Mouse (Mus musculus): ENCODE data around the gene Kdm4a. TPM values are rescaled to one million over a fixed set of nuclear protein-coding genes. Genes with fewer than 3 reads are reported as not detected.

The Kdm4a gene
- total RNA-seq, 2 experiments from 2014 or later = 34.4 to 35.7 TPM

DNA sequence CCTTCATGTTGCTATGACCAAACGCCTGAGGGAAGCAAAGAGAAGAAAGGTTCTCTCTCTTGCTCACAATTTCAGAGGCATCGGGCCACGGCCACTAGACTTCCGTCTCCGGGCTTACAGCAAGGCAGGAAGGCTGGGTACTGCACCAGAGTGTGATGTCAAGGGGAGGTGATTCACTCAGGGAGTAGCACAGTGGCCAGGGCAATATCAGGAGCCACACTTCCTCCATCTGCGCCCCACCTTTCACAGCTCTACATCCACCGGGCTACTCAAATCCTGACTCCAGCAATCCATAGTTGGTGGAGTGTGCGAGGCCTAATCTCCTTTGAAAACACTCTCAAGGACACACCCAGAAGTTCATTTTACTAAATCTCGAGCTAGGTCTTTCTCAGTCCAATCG lies 62.3 kb downstream of the Kdm4a start:
- DNase-seq (ENCODE audit: low spot score in 2 of 2) = no peak

DNA sequence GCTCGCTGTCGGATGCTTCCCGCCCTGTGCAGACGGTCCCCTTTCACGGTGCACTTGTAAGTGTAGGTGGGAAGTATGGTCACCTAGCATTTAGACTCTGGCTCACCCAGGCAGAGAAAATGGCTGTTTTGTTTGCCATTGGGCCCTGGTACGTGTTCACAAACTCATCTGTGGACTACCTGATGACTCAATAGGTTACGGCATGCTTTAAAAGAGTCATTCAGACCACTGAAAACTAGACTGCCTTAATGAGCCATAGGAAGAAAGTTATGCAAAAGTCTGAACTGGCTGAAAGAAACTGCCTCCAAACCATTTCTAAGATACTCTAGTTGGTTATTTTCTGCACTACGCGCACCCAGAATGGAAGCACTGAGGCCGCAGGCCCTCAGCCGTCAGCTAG lies 63.7 kb downstream of the Kdm4a start:
- DNase-seq (ENCODE audit: low spot score in 2 of 2) = no peak

DNA sequence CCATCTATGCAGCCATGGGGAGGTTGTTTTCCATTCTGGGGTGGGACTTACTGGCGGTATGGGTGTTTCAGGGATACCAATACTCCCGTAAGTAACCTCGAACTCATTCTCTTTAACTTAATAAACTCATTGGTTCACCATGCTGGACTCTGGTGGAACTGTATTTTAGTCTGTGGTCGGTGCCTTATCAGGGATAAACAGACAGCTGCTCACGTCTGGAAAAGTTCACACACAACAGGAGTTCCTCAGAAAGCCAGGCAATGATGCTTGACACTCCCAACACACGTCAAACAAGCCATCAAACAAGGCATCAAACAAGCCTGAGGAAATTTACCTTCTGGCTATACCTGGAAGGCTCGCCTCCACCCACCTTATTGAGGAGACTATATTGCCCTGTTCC lies 64.7 kb downstream of the Kdm4a start:
- DNase-seq (ENCODE audit: low spot score in 2 of 2) = no peak

DNA sequence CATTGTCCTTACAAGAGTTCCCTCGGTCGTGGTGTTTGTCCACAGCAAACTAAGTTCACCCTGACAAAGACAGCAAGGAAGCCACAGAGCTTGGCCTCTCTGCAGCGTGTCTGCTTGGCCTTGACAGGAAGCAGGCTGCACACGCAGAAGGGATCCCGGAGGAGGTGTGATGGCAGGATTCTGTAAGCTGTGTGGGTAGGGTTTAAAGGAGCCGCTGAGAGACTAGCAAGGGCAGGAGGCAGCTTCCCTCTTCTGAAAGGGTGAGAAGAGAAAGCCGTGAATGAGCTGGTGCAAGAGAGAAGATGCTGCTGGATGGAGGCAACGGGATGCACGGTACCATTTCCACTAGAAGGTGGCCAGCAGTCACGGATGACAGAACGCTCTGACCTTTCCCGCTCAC lies 67.2 kb downstream of the Kdm4a start:
- no peak for DNase-seq (ENCODE audit: low spot score in 2 of 2)

DNA sequence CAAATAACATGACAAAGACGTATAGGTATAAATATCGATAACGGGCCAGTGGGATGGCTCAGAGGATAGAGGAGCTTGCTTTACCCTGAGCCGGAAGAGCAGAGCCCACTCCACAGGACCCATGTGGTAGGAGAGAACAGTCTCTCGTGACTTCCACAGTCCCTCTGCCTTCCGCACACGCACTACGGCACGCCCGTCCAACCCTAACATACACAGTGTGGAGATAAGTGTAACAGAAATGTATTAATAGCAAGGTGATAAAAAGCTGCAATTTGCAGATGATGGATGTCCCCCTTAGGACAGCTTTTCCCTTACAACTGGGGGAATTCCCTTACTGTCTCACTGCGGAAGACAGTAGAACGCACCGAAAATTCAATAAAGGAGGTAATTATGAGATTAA lies 70.2 kb downstream of the Kdm4a start:
- no peak for DNase-seq (ENCODE audit: low spot score in 2 of 2)

DNA sequence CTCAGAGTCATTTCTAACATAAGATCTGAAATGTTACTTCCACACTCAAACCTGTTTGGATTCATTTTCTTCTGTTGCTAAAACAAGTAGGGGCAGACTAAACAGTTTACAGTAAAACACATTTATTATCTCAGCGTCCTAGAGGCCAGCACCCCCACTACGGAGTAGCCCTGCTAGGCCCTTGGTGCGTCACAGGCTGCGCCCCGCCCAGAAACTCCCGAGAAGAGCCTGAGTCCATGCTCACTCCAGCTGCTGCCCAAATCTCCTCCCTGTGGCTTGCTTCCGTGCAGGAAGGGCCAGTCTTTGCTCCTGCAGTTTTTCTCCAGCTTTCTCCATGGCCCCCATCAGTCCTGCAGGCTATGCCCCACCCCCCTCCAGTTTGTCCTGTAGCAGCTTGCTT lies 71.1 kb downstream of the Kdm4a start:
- DNase-seq (ENCODE audit: low spot score in 2 of 2) = peak in 1 of 2 experiments; percentile 17

DNA sequence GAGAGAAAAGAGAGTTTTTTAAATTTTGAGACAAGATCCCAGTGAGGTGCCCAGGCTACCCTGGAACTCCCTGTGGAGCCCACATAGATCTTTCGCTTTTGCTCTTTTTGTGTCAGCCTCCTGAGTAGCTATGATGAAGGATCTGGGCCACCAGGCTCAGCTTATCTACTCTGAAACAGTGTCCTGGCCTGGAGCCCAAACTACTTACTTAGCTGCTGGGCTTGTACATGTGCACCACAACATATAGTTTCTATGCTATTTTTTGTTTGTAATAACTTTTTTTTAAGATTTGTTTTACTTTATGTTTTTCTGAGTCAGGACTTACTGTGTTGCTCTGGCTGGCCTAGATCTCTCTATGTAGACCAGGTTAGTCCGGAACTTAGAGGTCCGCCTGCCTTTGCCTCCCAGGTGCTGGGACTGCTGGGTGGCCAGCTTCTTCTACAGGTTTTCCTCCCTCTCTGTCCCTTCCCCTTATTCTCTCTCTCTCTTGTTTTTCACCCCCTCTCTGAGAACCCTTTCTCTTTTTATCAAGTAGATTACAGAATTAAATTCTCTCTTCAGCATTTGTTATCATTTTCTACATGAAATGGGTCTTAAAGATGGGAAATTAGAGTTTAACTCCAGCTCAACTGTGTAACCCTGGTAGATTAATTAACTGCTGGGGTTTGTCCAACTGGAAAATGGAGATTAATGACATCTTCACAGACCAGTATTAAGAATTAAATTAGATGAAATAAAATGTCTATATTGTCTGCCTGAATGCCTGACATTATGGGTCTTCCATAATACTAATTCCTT lies 74.4 kb downstream of the Kdm4a start:
- no peak for DNase-seq (ENCODE audit: low spot score in 2 of 2)

DNA sequence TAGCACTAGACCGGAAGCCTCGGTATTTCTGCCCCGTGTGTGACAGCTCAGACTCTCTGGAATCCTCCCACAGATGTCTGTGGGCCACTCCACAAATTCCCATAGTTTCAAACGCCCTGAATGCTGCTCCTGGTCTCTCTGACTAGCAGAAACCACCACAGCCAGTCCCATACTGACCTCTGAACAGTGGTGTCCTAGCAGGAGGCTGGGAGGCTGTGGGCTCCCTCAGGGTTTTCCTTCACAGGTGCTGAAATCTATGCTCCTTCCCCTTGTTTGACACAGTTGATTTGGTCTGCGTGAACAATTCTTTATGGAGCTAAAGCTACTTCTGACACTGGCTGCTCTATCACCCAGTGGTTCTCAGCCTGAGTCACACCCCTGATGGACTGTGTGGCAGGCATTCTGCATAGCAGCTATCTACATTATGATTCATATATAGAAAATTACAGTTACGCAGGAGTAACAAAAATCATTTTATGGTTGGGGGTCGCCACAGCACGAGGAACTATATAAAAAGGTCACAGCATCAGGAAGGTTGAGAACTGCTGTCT lies 76.5 kb downstream of the Kdm4a start:
- DNase-seq (ENCODE audit: low spot score in 2 of 2) = no peak

DNA sequence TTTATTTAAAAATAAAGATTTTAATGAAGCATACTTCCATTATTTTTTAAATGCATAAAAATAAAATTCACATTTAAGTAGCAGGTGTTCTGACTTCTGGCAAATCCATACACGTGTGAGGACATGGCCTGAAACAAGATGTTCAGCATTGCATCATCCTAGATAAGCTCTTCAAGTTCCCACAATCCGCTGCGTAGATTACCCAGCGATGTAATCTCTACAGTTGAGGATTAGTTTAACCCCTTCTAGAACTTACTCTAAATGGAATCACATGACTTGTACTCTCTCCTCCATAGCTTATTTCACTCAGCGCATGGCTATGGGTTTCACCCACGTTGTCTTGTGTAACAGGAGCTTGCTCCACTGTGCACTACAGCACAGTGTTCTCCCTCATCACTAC lies 78.3 kb downstream of the Kdm4a start:
- no peak for DNase-seq (ENCODE audit: low spot score in 2 of 2)

DNA sequence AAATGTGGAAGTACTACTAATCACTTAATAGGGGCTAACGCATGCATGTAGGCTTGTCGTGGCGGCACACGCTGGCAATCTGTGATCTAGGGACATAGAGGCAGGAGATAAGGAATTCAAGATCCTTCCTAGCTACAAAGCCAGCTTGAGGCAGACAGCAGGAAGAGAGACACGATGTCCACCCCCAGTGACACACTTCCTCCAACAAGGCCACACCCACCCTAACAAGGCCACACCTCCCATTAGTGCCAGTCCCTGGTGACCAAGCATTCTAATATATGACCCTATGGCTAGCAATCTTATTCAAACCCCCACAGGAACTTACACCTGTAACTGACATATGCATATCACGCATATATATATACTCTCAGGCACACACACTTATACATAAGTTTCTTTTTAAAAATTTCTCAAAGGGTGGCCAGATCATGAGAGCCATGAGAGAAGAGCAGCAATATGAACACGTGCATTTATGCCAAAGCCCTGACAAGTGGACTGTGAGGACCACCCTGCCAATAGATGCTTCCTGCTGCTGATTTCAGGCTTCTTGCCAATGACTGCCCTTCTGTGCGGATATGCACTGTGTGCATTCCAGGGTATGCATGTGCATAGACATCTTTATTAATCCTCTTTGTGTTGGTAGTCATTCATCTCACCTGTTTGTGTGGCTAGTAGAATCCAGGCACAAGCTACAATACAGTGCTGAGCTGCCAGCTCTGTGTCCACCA lies 80.0 kb downstream of the Kdm4a start:
- DNase-seq (ENCODE audit: low spot score in 2 of 2) = no peak

DNA sequence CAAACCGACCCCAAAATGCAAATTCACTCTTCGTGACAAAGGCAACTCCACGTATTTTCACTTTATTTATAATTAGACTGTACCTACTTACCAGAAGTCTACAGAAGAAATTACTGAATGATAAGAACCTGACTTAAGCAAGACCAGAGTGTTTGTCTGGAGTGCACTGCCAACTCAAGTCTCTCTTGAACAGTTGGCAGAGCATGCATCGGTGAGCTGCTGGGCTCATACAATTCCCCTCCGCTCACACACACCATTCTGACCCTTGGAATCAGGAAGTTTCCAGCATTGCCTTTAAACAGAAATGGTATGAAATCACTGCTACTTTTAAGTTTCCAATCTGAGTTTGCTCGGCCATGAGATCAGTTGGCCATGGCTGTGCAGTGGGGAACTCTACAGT lies 81.3 kb downstream of the Kdm4a start:
- no peak for DNase-seq (ENCODE audit: low spot score in 2 of 2)

DNA sequence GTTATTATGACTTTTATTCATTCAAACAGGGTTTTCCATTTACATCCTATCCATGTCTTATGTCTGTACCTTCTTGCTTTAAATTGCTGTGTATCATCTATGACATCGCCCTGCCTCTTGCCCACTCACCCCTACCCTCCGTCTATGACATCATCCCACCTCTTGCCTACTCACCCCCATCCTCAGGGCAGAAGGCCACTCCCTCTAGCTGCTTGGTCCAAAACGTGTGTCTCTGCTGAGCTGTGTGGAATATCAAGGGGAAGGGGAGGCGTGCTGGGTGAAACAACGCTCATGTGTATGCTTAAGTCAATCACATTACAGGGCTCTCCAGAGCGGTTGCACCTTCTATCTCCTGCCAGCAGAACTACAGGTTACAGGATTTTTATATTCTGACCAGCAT lies 83.8 kb downstream of the Kdm4a start:
- no peak for DNase-seq (ENCODE audit: low spot score in 2 of 2)

DNA sequence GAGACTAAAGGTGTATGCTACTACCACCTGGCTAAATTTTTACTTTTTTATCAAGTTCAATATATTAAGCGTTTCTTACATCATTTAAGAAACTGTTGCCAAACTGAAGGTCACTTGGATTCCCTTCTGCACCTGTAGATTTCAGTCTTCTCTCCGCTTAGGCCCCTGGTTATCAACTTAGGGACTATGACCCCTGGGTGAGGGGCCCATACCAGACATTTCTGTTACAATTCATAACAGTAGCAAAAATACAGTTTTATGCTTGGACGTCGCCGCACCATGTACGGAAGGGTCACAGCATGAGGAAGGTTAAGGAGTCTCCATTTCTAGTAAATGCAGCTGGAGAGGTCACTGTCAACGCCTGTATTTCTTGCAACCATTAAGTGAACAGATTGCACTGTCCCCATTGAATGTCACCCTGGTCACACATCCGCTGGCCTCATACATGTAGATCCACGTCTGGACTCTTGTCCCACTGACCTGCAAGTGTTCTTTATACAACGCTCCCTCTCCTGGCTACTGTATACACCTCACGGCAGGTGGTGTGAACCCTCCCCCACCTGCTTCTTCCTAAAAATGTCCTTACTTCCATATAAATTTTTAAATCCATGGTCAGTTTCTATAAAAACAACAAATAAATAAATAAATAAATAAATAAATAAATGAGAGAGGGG lies 86.9 kb downstream of the Kdm4a start:
- DNase-seq (ENCODE audit: low spot score in 2 of 2) = no peak

DNA sequence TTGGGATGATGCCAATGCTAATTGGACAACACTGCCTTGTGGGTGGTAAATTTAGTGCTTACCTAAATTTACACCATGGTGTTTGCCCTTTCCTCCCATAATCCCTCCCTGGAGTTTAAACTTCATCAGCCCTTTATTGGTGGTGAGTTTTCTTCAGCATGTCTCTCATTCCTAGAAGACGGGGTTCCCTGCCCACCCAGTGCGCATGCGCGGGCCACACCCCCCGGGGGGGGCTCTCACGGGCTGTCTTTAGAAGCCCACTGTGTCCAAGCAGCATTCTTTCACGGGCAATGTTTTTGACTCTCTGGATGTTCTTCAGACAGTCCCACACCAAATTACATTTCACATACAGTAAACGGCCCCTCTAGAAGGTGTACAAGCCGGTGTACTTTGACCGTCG lies 89.4 kb downstream of the Kdm4a start:
- DNase-seq (ENCODE audit: low spot score in 2 of 2) = no peak

DNA sequence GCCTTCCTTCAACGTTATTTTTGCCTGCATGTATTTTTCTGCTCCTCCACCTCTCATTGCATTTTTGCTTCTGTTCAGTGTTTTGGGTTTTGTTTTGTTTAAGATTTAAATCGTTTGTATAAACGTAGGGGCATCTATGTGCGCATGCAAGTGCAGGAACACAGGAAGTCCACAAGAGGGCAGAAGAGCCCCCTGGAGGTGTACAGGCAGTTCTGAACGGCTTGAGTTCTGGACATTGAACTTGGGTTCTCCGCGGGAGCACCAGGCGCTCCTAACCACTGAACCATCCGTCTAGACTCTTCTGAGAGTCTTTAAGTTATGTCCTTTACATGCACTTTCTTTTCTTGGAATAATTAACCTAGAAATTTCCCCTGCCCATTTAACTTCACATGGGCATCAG lies 89.9 kb downstream of the Kdm4a start:
- peak in 1 of 2 experiments; percentile 27 for DNase-seq (ENCODE audit: low spot score in 2 of 2)

DNA sequence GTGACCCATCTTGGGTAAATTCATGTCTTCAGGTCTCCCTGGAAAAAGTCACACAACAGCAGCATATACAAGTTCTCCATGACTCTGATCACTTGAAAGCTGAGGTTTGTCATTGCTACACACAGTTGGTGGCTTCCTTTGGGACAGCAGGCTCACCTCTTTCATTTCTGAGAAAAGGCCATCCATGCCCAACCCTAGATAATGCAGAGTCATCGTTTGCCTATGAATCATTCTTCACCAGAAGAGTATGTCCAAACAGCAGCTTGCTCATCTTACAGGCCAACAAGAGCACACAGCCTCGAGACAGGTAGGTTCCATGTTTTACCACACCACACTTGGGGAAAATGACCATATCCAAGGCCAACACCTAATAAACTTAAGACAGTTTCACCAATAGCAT lies 91.1 kb downstream of the Kdm4a start:
- no peak for DNase-seq (ENCODE audit: low spot score in 2 of 2)

Small RNAs within 50 kb of the gene (microRNA-seq; reads per million reads assigned to microRNA genes)
- not detected for gene Mir7226

Other genes with a start within 250 kb of the Kdm4a start
- gene St3gal3, start 45.1 kb downstream of the Kdm4a start, total RNA-seq (2021) = 10 to 100 TPM; 34.9 to 37.5 TPM
- 10 to 100 TPM; 28.9 to 30.0 TPM for gene Ptprf, start 111.4 kb upstream of the Kdm4a start, total RNA-seq (2021)
- gene Szt2, start 229.2 kb upstream of the Kdm4a start, total RNA-seq (2021) = 10 to 100 TPM; 16.1 to 18.9 TPM
- 10 to 100 TPM; 51.0 to 53.4 TPM for gene Med8, start 229.3 kb upstream of the Kdm4a start, total RNA-seq (2021)
- 10 to 100 TPM; 39.1 to 39.6 TPM for gene Elovl1, start 248.1 kb upstream of the Kdm4a start, total RNA-seq (2021)

Data from gastrocnemius, postnatal 4 days (tissue).